Mouse (Mus musculus): ENCODE results near the gene 4930442H23Rik. TPM values are rescaled to one million over a fixed set of nuclear protein-coding genes. Genes with fewer than 3 reads are reported as not detected.

Gene 4930442H23Rik
- polyA plus RNA-seq, 1 experiment = not detected

DNA sequence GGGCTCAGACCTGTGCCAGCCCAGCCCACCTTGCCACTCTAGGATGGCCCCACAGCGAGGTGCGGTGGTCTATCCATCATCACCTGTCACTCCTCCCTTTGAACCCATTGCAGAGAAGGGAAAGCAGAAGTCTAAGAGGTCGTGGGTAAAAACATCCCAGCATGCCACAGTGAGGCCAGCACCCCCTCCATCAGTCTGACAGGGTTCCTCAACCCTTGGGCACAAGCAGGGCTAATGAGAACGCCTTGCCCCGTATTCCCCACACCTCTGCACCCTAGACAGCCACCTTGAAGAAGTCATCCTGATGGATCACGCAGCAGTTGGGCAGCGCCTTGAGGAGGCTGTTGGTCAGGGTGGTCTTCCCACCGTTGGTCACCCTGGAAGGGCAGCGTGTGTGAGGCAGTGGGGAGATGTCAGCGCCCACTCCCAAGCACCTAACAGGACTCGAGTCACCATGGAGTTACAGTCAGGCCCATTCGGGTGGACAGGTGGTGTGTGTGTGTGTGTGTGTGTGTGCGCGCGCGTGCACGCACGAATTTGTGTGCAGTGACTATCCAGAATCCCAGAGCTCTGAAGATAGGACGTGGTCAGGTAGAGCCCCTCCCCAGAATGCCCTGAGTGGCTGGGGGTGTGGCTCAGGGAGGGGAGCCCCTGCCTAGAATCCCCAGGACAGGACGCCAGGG is 17.1 kb upstream of the 4930442H23Rik start:
- Histone ChIP-seq H3K27ac (ENCODE audit: insufficient read depth, low read depth, low read length) (no peak overlapping the region), H3K4me3 (ENCODE audit: insufficient read depth, low read depth, low read length) (no peak overlapping the region), H3K4me1 (ENCODE audit: control insufficient read depth, insufficient read depth, low read length) (no peaks in the 10 kb centered on the region)
- TF ChIP-seq CTCF (IDR thresholded peaks at IDR 0.05; ENCODE audit: insufficient read depth, low read depth, low read length) = no peak
- TF ChIP-seq POLR2A (IDR thresholded peaks at IDR 0.05; ENCODE audit: insufficient read depth, low read depth, low read length) = no peak
- WGBS = 79% methylated on average over 20 of the region's 20 CpGs

DNA sequence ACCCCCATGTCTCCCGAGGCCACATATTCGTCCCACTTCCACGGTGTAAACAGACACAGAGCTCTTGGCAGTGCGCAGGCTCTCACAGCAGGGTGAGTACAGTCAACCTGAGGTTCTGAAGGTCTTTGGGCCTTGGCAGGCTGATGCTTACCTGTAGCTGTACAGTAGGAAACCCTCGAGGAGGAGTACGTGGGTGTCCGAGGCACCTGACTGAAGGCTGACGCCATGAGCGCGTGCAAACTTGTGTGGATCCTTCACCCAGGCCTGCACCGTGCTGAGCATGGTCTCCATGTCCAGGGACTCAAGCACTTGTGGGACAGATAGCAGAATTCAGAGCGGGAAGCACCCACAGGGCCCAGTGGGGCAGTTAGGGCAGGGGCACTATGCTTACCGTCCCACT is 16.5 kb upstream of the 4930442H23Rik start:
- Histone ChIP-seq H3K4me3 (ENCODE audit: insufficient read depth, low read depth, low read length) (no peak overlapping the region), H3K4me1 (ENCODE audit: control insufficient read depth, insufficient read depth, low read length) (no peaks in the 10 kb centered on the region), H3K27ac (ENCODE audit: insufficient read depth, low read depth, low read length) (no peak overlapping the region)
- TF ChIP-seq CTCF (IDR thresholded peaks at IDR 0.05; ENCODE audit: insufficient read depth, low read depth, low read length) (no peak), POLR2A (IDR thresholded peaks at IDR 0.05; ENCODE audit: insufficient read depth, low read depth, low read length) (no peak)
- WGBS = 85% methylated on average over 13 of the region's 13 CpGs

DNA sequence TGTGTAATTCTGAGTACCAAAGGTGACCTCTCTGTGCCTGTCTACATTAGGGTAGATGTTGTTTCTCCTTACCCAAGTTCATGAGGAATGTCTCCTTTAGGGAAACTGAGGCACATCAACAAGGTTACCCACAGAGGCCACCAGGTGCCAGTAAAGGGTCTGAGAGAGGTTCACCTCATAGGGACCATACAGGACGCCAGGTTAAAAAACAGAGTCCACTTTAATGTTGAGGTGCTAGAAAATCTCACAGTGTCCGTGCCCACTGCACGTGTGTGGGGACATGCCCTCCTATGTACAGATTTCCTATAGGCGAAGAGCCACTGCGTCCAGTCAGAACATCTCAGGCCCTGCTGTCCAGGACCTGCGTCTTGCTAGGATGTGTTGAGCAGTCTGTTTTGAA is 15.3 kb upstream of the 4930442H23Rik start:
- H3K4me1 ChIP-seq (ENCODE audit: control insufficient read depth, insufficient read depth, low read length) = peaks cover 8% of the 10 kb centered on the region
- TF ChIP-seq POLR2A (IDR thresholded peaks at IDR 0.05; ENCODE audit: insufficient read depth, low read depth, low read length) (no peak), CTCF (IDR thresholded peaks at IDR 0.05; ENCODE audit: insufficient read depth, low read depth, low read length) (no peak)
- H3K27ac ChIP-seq (ENCODE audit: insufficient read depth, low read depth, low read length) = no peak overlapping the region
- 92% methylated on average over 6 of the region's 6 CpGs for WGBS
- no peak overlapping the region for H3K4me3 ChIP-seq (ENCODE audit: insufficient read depth, low read depth, low read length)

DNA sequence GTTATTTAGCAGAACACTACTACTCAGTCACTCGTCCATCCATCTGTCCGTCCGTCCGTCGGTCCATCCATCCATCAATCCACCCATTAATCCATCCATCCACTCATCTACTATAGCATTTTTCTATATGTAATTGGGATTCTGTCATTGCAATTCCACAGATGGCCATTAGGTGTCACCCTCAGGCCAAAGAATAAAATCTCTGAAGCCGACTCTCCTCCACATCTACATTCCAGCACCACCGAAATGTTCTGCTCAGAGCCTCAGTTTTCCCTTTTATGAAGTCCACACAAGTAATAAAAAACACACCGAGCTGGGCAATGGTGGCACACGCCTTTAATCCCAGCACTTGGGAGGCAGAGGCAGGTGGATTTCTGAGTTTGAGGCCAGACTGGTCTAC is 14.6 kb upstream of the 4930442H23Rik start:
- Histone ChIP-seq H3K4me3 (ENCODE audit: insufficient read depth, low read depth, low read length) (no peak overlapping the region), H3K27ac (ENCODE audit: insufficient read depth, low read depth, low read length) (no peak overlapping the region), H3K4me1 (ENCODE audit: control insufficient read depth, insufficient read depth, low read length) (peaks cover 12% of the 10 kb centered on the region)
- WGBS = 2% methylated on average over 9 of the region's 9 CpGs
- TF ChIP-seq CTCF (IDR thresholded peaks at IDR 0.05; ENCODE audit: insufficient read depth, low read depth, low read length) (no peak), POLR2A (IDR thresholded peaks at IDR 0.05; ENCODE audit: insufficient read depth, low read depth, low read length) (no peak)

DNA sequence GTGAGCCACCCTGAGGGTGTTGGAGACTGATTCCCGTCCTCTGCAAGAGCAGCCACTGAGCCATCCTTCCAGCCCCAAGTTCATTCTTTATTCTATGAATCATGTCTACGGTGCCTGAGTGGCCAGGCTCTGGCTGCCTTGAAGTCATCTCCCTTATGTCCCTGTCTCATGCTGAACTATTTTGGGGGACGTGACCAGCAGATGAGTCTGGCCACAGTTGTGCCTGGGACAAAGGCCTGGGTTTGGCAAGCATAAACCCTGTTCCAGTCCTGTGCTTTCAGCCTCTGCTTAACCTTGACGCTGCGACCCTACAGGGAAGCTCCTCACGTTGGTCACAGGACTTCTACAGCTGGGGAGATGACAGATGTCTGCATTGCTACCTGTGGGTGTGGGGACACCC is 13.7 kb upstream of the 4930442H23Rik start:
- H3K4me3 ChIP-seq (ENCODE audit: insufficient read depth, low read depth, low read length) = no peak overlapping the region
- H3K4me1 ChIP-seq (ENCODE audit: control insufficient read depth, insufficient read depth, low read length) = peaks cover 16% of the 10 kb centered on the region
- no peak overlapping the region for H3K27ac ChIP-seq (ENCODE audit: insufficient read depth, low read depth, low read length)
- TF ChIP-seq POLR2A (IDR thresholded peaks at IDR 0.05; ENCODE audit: insufficient read depth, low read depth, low read length) (no peak), CTCF (IDR thresholded peaks at IDR 0.05; ENCODE audit: insufficient read depth, low read depth, low read length) (no peak)
- WGBS = 57% methylated on average over 6 of the region's 6 CpGs

- 67% methylated on average over 11 of the region's 11 CpGs for WGBS
- no peak overlapping the region for H3K27ac ChIP-seq (ENCODE audit: insufficient read depth, low read depth, low read length)
- no peak for TF ChIP-seq CTCF (IDR thresholded peaks at IDR 0.05; ENCODE audit: insufficient read depth, low read depth, low read length)
- TF ChIP-seq POLR2A (IDR thresholded peaks at IDR 0.05; ENCODE audit: insufficient read depth, low read depth, low read length) = no peak
- peaks cover 21% of the 10 kb centered on the region for H3K4me1 ChIP-seq (ENCODE audit: control insufficient read depth, insufficient read depth, low read length)
- H3K4me3 ChIP-seq (ENCODE audit: insufficient read depth, low read depth, low read length) = no peak overlapping the region
Measured at GRCm38 (mm10) chr10:81196470-81197065, 12.9 kb upstream of the 4930442H23Rik start.

- TF ChIP-seq CTCF (IDR thresholded peaks at IDR 0.05; ENCODE audit: insufficient read depth, low read depth, low read length) (no peak), POLR2A (IDR thresholded peaks at IDR 0.05; ENCODE audit: insufficient read depth, low read depth, low read length) (no peak)
Measured at GRCm38 (mm10) chr10:81195300-81195699, 11.7 kb upstream of the 4930442H23Rik start.

GRCm38 (mm10) chr10:81193991-81194774 is 10.5 kb upstream of the 4930442H23Rik start:
- Histone ChIP-seq H3K4me1 (ENCODE audit: control insufficient read depth, insufficient read depth, low read length) (peaks cover 24% of the 10 kb centered on the region), H3K27ac (ENCODE audit: insufficient read depth, low read depth, low read length) (no peak overlapping the region), H3K4me3 (ENCODE audit: insufficient read depth, low read depth, low read length) (no peak overlapping the region)
- 10% methylated on average over 37 of the region's 37 CpGs for WGBS
- TF ChIP-seq POLR2A (IDR thresholded peaks at IDR 0.05; ENCODE audit: insufficient read depth, low read depth, low read length) (no peak), CTCF (IDR thresholded peaks at IDR 0.05; ENCODE audit: insufficient read depth, low read depth, low read length) (no peak)

More at GRCm38 (mm10) chr10:81195300-81195699, 11.7 kb upstream of the 4930442H23Rik start:
- peaks cover 24% of the 10 kb centered on the region for H3K4me1 ChIP-seq (ENCODE audit: control insufficient read depth, insufficient read depth, low read length)
- WGBS = 80% methylated on average over 4 of the region's 4 CpGs
- no peak overlapping the region for H3K4me3 ChIP-seq (ENCODE audit: insufficient read depth, low read depth, low read length)
- H3K27ac ChIP-seq (ENCODE audit: insufficient read depth, low read depth, low read length) = no peak overlapping the region

Data from olfactory bulb, adult 2 months (tissue).